Mouse (Mus musculus) common myeloid progenitor, adult 5-6 weeks (primary cell): Measurements from ENCODE around the gene Prkcsh. TPM values are rescaled to one million over a fixed set of nuclear protein-coding genes. Genes with fewer than 3 reads are reported as not detected.

Source experiments
- total RNA-seq: library from RNA; stranded (forward); fragments of 200-1000, 187-1606 nt; gene quantifications from 2 replicates; pipeline ENCODE4 v1.2.3, GENCODE M21; 2017

The Prkcsh gene
- total RNA-seq, 1 experiment from 2014 or later = 117 TPM

Other genes starting within 250 kb of the Prkcsh start
- 120 and 131 TPM in 2 replicates for gene Spc24, start 242.5 kb upstream of the Prkcsh start, total RNA-seq
- gene Kank2, start 204.1 kb upstream of the Prkcsh start, total RNA-seq = 1.3 and 1.4 TPM in 2 replicates
- not detected in 2 replicates for gene Angptl8, start 167.3 kb upstream of the Prkcsh start, total RNA-seq
- gene Dock6, start 150.2 kb upstream of the Prkcsh start, total RNA-seq = 1.8 and 2.7 TPM in 2 replicates
- gene Rab3d, start 84.6 kb upstream of the Prkcsh start, total RNA-seq = 12.5 and 17.1 TPM in 2 replicates
- not detected in 2 replicates for gene Ccdc159, start 75.3 kb upstream of the Prkcsh start, total RNA-seq
- 12.1 and 14.1 TPM in 2 replicates for gene Tmem205, start 75.2 kb upstream of the Prkcsh start, total RNA-seq
- gene Plppr2, start 65.8 kb upstream of the Prkcsh start, total RNA-seq = 0.09 TPM in 1 of 2 replicates, not detected in the other
- gene Swsap1, start 47.1 kb upstream of the Prkcsh start, total RNA-seq = 3.7 and 6.9 TPM in 2 replicates
- 11.0 and 22.8 TPM in 2 replicates for gene Epor, start 39.3 kb upstream of the Prkcsh start, total RNA-seq
- not detected in 2 replicates for gene Rgl3, start 13.4 kb upstream of the Prkcsh start, total RNA-seq
- gene Ccdc151, start 172 bp upstream of the Prkcsh start, total RNA-seq = not detected in 2 replicates
- gene Elavl3, start 49.2 kb downstream of the Prkcsh start, total RNA-seq = not detected in 2 replicates
- gene Gm49318, start 68.5 kb downstream of the Prkcsh start, total RNA-seq = not detected in 2 replicates
- gene Zfp653, start 68.6 kb downstream of the Prkcsh start, total RNA-seq = 5.7 and 7.9 TPM in 2 replicates
- gene Ecsit, start 82.6 kb downstream of the Prkcsh start, total RNA-seq = 16.6 and 23.6 TPM in 2 replicates
- gene Cnn1, start 96.4 kb downstream of the Prkcsh start, total RNA-seq = not detected in 2 replicates
- gene Elof1, start 114.4 kb downstream of the Prkcsh start, total RNA-seq = 35.3 and 38.1 TPM in 2 replicates
- 1.4 and 3.8 TPM in 2 replicates for gene Acp5, start 132.9 kb downstream of the Prkcsh start, total RNA-seq
- 16.3 and 34.4 TPM in 2 replicates for gene Pigyl, start 154.0 kb downstream of the Prkcsh start, total RNA-seq
- not detected in 2 replicates for gene Zfp872, start 185.3 kb downstream of the Prkcsh start, total RNA-seq
- gene Zfp809, start 222.9 kb downstream of the Prkcsh start, total RNA-seq = 38.4 and 41.9 TPM in 2 replicates